Mouse (Mus musculus) naive thymus-derived CD4-positive, alpha-beta T cell, adult 2 months (primary cell): ENCODE results near the gene Taok1.
A peak's percentile ranks its signal among the peaks of the same experiment; 100 is the strongest.

Experiments
- DNase-seq: peaks from one replicate; pipeline ENCODE4 v3.0.0-alpha.2; 2011; ENCODE audit warnings: low read depth

Gene Taok1

DNA sequence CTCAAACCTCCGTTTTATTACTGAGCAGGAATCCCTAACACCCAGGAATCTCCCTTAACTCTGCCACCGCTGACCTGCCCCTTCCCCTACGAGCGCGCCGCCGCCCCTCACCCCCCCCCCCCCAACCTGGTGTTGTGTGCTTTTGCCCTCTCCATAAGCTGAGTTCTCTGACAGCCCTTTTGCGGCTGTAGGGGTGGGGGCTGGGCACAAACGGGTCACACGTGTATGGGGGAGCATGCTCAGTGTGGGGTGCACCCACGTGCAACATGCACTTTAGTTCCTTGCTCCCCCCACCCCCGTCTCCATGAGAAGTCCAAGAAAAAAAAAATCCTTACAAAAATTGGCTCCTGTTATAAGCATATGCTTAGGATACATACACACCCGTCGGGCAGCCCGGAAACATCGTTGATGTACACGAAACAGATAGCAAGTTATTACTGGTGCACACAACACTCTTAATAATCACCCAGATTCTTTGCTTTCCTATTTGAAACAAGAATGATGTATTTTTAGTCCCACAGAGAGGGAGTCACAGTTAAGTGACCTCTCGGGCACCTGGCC, 115.2 kb downstream of the Taok1 start:
- DNase-seq, result peak; percentile 56

- peak; percentile 45 for DNase-seq
These were observed 115.9 kb downstream of the Taok1 start for GRCm38 (mm10) chr11:77491502-77492291.

- DNase-seq, result peak; percentile 93
These were observed 116.5 kb downstream of the Taok1 start for GRCm38 (mm10) chr11:77491123-77491501.

- peak; percentile 24 for DNase-seq
These were observed 117.2 kb downstream of the Taok1 start for GRCm38 (mm10) chr11:77490451-77490850.

GRCm38 (mm10) chr11:77489591-77490235, 117.9 kb downstream of the Taok1 start, which contains the start of gene Ankrd13b:
Ankrd13b (minus strand) TSS chr11:77489678.
- peak; percentile 56 for DNase-seq

DNA sequence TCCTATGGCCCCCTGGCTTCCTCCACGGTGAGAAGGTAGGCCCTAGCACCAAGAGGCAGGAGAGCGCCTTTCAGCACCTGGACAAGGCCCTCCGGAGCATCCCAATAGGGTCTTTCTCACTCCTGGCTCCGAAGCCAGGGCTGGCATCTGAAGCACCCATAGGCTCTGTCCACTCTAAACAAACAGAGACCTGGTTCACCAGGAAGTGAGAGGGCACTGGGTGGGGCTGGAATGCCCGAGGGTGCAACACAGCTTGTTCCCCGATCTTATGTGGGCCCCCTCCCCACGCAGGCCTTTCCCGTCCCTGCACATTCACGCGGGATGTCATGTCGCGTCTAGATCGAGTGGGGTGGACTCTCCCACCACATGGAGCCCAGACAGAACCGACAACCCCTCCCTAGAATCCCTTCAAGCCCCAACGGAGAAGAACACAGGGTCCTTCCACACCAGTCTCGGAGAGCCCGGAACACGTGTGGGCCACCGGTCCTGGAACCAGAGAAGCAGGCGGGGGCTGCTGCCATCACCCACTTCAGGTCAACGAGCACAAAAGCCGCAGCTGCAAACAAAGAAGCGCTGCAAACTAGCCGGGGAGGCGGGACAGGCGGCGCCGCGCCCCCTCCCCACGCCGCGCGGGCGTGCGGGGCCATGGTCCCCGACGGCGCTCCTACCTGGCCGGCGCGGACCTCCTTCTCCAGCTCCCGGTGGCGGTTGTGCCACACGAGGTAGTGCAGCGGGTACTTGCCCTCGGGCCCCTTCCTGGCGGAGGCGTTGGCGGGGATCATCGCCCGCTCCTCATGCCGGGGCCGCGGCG, 118.6 kb downstream of the Taok1 start:
- DNase-seq, result peak; percentile 47

- DNase-seq, result peak; percentile 17
These were observed 120.8 kb downstream of the Taok1 start for GRCm38 (mm10) chr11:77486798-77487197.

DNA sequence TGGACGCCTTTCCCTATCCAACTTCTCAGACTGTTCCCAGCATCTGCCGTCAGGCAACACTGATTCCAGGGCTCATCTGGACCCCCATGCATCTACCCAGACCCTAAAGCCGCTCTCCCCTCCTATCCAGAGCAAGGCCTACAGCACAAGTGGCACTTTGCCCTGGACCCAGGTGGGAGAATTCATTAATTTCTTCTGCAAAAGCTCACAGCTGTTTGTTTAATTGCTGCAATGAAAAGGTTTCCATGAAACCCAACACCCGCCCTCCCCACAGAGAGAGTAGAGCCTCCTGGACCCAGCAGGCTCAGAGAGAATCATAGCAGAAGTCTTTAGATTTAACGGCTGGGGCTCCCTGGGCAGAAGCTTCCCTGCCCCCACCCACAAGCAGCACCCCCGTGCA, 122.4 kb downstream of the Taok1 start:
- DNase-seq, result no peak

- DNase-seq, result peak; percentile 81
These were observed 123.9 kb downstream of the Taok1 start for GRCm38 (mm10) chr11:77483510-77484255.

- no peak for DNase-seq
These were observed 124.6 kb downstream of the Taok1 start for GRCm38 (mm10) chr11:77483043-77483442.
